Comparison of ENCODE assay signal across 23 mouse cellular contexts in the genomic region with DNA sequence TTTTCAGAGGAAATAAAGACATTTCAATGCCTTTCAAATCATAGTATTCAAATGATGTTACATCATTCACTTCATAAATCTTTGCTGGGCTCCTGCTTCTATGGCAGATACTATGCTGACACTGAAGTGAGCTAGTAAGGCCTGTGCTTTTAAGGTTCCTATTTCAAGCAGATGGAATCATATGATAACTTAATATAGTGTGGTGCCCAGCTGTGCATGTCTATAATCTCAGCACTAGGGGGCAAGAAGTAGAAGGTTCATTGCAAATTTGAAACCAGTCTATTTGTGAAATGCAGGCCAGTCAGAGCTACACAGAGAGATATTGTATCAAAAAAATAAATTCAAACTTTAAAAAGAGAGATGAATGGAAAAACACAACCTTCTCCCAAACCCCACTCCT.
DNase-seq lines count a peak whose midpoint lies in the region; ATAC-seq and TF ChIP-seq lines count a peak whose summit lies in the region.
"Had no signal": no experiment of that assay in that cellular context is flagged by ENCODE, and none has a peak within 500 bp of the region (broad histone marks: within the 10 kb centered on the region; RNA-seq: fewer than 3 reads in every experiment).

No protein-coding gene starts in this region.

- H3K27ac ChIP-seq in kidney, postnatal 0 days, result no peak overlapping the region
- H3K27ac ChIP-seq: embryonic facial prominence, embryonic 13.5 days; forebrain, embryonic 13.5 days; hindbrain, embryonic 12.5 days had no signal

- no peak overlapping the region for H3K4me2 ChIP-seq in kidney, postnatal 0 days (ENCODE audit: low read length)
- H3K4me2 ChIP-seq: embryonic facial prominence, embryonic 13.5 days; forebrain, embryonic 13.5 days; heart, embryonic 12.5 days; hindbrain, embryonic 12.5 days had no signal

- DNase-seq in kidney, postnatal 0 days (ENCODE audit: low spot score), result no peak
- DNase-seq in kidney, postnatal 4 days, result no peak
- DNase-seq in A20 (ENCODE audit: low read depth, low spot score), result peak; percentile 7
- DNase-seq in splenic B cell, adult 2 months (ENCODE audit: low read depth, low spot score), result peak; percentile 1
- DNase-seq in urinary bladder, postnatal 36 days (ENCODE audit: low spot score in 2 of 2), result no peak
- no peak for DNase-seq in adrenal gland, postnatal 4 days (ENCODE audit: low spot score in 2 of 2)
- DNase-seq: adrenal gland, postnatal 14 days; cerebellum, adult 18-20 months; cerebellum, adult 9-11 months; cerebellum, postnatal 36 days; embryo, embryonic 11 days; forebrain, postnatal 0 days; gastrocnemius, postnatal 14 days; heart, postnatal 36 days had no signal

- peak; percentile 20; the same call in 1 of the 2 replicates for TF ChIP-seq CTCF in kidney, postnatal 0 days (IDR thresholded peaks at IDR 0.05; ENCODE audit: low read depth)

- no peaks in the 10 kb centered on the region for H3K4me1 ChIP-seq in kidney, postnatal 0 days (replicated peaks; ENCODE audit: insufficient read depth, low read length)
- H3K4me1 ChIP-seq: embryonic facial prominence, embryonic 13.5 days; forebrain, embryonic 13.5 days; heart, embryonic 12.5 days; hindbrain, embryonic 12.5 days had no signal

- ATAC-seq in kidney, postnatal 0 days (replicated peaks; ENCODE audit: low FRiP score, low read depth), result no peak
- ATAC-seq in hematopoietic stem cell, adult 5-6 weeks (replicated peaks in 1 of 2; ENCODE audit: insufficient read depth in 1 of 2, low FRiP score in 2 of 2, low TSS enrichment in 1 of 2, low read depth in 1 of 2, poor library complexity in 2 of 2, severe bottlenecking in 2 of 2), result peak; percentile 93 to 96
- ATAC-seq: activated CD4-positive, CD25-positive, alpha-beta regulatory T cell, adult 4 months; forebrain, embryonic 13.5 days; forebrain, postnatal 0 days; hindbrain, embryonic 16.5 days; Patski had no signal

- no peaks in the 10 kb centered on the region for H3K9me3 ChIP-seq in kidney, postnatal 0 days (replicated peaks; ENCODE audit: low read length)
- H3K9me3 ChIP-seq: embryonic facial prominence, embryonic 13.5 days; forebrain, embryonic 13.5 days; heart, embryonic 12.5 days; hindbrain, embryonic 12.5 days had no signal

- no peak overlapping the region for H3K9ac ChIP-seq in kidney, postnatal 0 days (ENCODE audit: low read depth, low read length)
- H3K9ac ChIP-seq: embryonic facial prominence, embryonic 13.5 days; forebrain, embryonic 13.5 days; forebrain, postnatal 0 days; heart, embryonic 12.5 days; hindbrain, embryonic 12.5 days had no signal

- no peaks in the 10 kb centered on the region for H3K27me3 ChIP-seq in kidney, postnatal 0 days (ENCODE audit: insufficient read depth, low read length)
- H3K27me3 ChIP-seq in splenic B cell, adult 2 months (ENCODE audit: control insufficient read depth, insufficient read depth, low read length, poor library complexity, severe bottlenecking), result no peaks in the 10 kb centered on the region
- H3K27me3 ChIP-seq: CH12.LX; embryonic facial prominence, embryonic 13.5 days; forebrain, embryonic 13.5 days; heart, embryonic 12.5 days; hindbrain, embryonic 12.5 days; Patski had no signal

- H3K4me3 ChIP-seq in kidney, postnatal 0 days (replicated peaks; ENCODE audit: low read depth, low read length), result no peak overlapping the region
- H3K4me3 ChIP-seq: embryonic facial prominence, embryonic 13.5 days; forebrain, embryonic 13.5 days; heart, embryonic 12.5 days; hindbrain, embryonic 12.5 days had no signal

- H3K36me3 ChIP-seq in kidney, postnatal 0 days (ENCODE audit: insufficient read depth, low read length), result no peaks in the 10 kb centered on the region
- H3K36me3 ChIP-seq in splenic B cell, adult 2 months (ENCODE audit: control insufficient read depth, insufficient read depth, low read length, poor library complexity, severe bottlenecking), result no peaks in the 10 kb centered on the region
- H3K36me3 ChIP-seq: embryonic facial prominence, embryonic 13.5 days; heart, embryonic 12.5 days; hindbrain, embryonic 12.5 days had no signal

Comparison
In these comparisons a context has a peak if more than half of its experiments do, and no peak if none do; other contexts are left out.
1. DNase-seq: peak in A20 (single experiment) and splenic B cell, adult 2 months (single experiment); none in kidney, postnatal 0 days (single experiment), kidney, postnatal 4 days (0 of 2), urinary bladder, postnatal 36 days (0 of 2) and adrenal gland, postnatal 4 days (0 of 2).